Mouse (Mus musculus) gastrocnemius, postnatal 36 days (tissue): Measurements from ENCODE around the gene 1700069L16Rik. TPM values are rescaled to one million over a fixed set of nuclear protein-coding genes. Genes with fewer than 3 reads are reported as not detected.

Source experiments
- DNase-seq, 2 experiments: peaks; one replicate each; pipeline ENCODE4 v3.0.0; 2022
- intact Hi-C: fragments of 180-260 bp; cut with DNase I; formaldehyde crosslinking; loops from one replicate; pipeline ENCODE4 v1.15.1; 2025
- total RNA-seq, 2 experiments: library from RNA; stranded (reverse); gene quantifications; 2 replicates each; pipeline ENCODE4 v1.2.3; 2021

1700069L16Rik gene
- total RNA-seq, 2 experiments from 2014 or later, result not detected

DNA sequence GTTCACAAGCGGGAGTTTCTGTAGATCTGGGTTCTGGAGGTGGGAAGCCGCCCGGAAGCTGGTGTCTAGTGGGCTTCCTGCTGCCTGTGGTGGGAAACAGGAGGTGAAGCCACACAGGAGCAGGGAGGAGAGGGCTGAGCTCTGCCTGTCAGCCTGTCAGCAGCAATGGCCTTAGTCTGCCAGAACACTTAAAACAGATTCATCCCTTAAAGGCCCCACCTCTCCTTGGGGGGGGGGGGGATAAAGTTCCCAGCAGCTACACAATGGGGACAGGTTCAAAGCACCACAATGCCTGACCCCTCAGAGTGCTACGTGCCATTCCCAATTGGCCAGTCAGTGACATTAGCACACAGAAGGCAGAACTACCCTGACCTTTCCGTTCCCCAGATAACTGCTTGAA lies 72.4 kb downstream of the 1700069L16Rik start:
- DNase-seq, result no peak
- intact Hi-C loops, result no loop called here

DNA sequence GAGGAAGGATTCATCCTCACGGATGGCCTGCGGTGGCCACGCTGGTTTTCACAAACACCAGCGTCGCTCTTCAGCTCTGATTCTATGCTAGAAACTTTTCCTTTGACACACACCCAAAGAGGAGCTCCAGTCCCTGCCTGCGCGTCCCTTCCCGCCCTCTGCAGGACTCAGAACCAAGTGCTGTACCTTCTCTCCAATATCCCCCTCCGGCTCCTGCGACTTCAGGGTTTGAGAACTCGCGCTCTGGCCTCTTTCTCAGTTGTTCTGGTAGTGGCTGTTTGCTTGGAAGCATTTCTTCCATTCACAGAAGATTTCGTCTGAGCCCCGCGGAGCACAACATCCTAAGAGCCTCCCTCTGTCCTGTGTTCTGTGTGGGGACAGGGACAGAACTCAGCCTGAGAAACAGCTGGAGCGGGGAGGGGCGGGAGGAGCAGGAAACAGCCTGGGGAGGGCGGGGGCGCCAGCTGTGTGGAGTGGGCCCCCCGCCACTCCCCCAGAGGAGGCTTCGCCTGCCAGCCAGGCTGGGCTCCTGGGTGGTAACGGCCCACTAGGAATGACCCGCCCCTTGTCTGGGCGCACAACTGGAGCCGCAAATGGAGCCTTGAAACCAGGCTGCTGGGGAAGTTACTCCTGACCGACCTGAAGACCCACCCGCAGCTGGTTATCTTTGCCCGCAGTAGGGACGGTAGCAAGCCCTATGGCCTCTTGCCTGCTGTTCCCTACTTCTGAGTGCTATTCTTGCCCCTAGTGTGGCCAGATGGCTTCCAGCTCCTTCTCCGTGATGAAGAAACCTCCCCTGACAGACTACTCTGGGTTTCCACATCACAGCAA lies 74.3 kb downstream of the 1700069L16Rik start, which contains the start of gene Cmklr1:
Gene Cmklr1 (minus strand): TSS at position 392 of the 831 bp plus-strand sequence.
- DNase-seq, result peak; percentile 61 to 72
- intact Hi-C loops, result no loop called here

DNA sequence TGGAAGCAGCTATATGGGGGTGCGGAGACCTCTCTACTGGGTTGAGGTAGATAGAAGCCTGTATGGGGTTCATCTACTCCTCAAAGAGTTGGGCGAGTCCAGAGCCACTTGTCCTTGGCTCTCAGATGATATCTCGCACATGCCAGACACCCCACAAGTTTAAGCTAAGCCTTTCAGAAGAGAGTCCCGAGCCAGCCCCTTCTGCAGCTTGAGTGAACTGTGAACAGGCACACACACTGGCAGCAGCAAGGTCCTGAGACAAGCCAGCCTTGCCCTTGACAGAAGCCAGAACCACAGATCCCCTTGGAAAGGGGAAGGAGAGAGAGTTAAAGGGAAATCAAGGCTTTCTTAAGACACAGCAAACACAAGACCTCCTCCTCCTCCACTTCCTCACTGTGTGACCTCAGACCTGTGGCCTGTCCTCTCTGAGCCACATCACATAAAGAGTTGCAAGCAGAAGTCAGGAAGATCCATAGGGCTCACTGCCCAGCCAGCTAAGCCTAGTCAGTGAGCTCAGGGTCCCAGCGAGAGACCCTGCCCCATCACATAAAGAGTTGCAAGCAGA lies 75.8 kb downstream of the 1700069L16Rik start:
- intact Hi-C loops, result no loop called here
- peak in 1 of 2 experiments; percentile 17 for DNase-seq

DNA sequence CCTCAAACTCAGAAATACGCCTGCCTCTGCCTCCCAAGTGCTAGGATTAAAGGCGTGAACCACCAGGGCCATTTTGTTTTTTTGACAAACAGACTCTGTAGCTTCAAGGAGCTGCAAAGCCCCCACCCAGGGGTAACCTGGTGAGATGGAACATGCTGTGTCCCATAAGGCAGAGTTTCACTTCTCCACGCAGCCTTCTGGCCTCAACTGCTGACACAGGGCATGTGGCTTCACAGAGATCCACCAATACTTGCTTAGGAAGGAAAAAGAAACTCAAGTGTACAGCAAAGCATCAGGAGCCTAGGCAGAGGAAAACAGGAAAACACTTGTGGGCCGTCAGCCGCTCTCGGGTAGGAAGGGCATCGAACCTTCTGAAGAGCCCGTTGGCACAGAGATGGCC lies 77.4 kb downstream of the 1700069L16Rik start:
- intact Hi-C loops, result no loop called here

DNA sequence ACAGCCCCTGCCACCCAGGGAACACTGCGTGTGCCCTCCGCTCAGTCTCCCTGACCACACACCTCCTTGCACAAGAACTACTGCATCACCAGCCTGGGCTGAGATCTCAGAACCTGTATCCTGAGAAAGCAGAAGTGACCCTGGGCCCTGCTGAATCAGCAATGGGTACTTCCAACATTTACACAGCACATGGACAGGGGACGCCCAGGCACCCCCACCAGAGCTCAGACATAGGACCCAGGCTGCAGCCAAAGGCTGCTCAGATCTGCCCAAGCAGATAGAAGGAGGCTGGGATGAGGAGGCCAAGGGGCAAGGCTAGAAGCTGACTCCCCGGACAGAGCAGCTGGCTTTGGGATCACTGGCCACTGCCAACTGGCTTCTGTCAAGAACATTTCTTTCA lies 80.1 kb downstream of the 1700069L16Rik start:
- intact Hi-C loops, result no loop called here
- DNase-seq, result peak in 1 of 2 experiments; percentile 57

More for the DNA sequence above, 77.4 kb downstream of the 1700069L16Rik start:
- no peak for DNase-seq

DNA sequence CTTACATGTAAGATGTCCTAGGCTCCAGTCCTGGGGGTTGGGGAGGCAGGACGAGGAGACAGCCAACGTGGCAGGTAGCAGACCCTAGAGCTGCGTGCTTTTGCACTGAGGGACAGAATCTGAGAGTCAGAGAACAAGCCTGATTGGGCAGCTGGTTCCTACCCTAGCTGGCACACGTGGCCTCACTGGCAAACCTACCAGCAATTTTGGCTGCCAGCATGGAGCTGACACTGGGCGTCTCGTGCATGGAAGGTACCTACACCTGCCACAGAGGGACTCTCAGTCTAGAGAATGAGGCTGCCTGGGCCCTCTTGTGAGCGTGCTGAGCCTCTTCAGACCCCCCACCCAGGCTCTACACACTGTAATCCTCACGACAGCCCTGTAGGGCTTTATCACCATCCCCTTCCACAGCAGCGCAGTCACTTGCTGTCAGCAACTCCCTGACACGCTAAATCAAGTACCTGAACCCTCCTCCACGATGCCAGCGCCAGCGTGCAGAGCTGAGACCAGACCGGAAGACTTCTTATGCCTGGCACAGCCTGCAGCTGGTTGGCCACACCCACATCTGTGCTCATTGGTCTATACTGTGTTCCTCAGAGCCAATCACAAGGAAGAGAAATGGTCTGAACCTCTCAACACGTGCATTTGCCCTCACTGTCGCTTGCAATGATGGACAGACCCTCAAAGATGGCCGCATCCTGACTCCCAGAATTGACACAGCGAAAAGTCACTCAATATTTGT lies 81.3 kb downstream of the 1700069L16Rik start:
- intact Hi-C loops, result no loop called here
- DNase-seq, result no peak

Other genes starting within 250 kb of the 1700069L16Rik start
- gene Wscd2, start 234.4 kb downstream of the 1700069L16Rik start, total RNA-seq, result under 1 TPM; 0.23 to 0.30 TPM
- gene Cmklr1, start 74.3 kb downstream of the 1700069L16Rik start, total RNA-seq, result 10 to 100 TPM; 11.8 to 14.0 TPM
- gene Ficd, start 11.0 kb upstream of the 1700069L16Rik start, total RNA-seq, result 1 to 10 TPM; 5.1 to 6.4 TPM
- 1 to 10 TPM; 7.3 to 8.0 TPM for gene Sart3, start 47.7 kb upstream of the 1700069L16Rik start, total RNA-seq
- 100 to 1,000 TPM; 137 to 139 TPM for gene Iscu, start 48.0 kb upstream of the 1700069L16Rik start, total RNA-seq
- 1 to 10 TPM; 2.2 to 2.7 TPM for gene Tmem119, start 75.7 kb upstream of the 1700069L16Rik start, total RNA-seq
- 1 to 10 TPM; 1.0 to 1.2 TPM for gene Selplg, start 107.9 kb upstream of the 1700069L16Rik start, total RNA-seq
- 10 to 100 TPM; 10.6 to 14.4 TPM for gene Coro1c, start 184.0 kb upstream of the 1700069L16Rik start, total RNA-seq